Mouse (Mus musculus) CH12.LX (cell line): Measurements from ENCODE around the gene Acadvl. TPM values are rescaled to one million over a fixed set of nuclear protein-coding genes. Genes with fewer than 3 reads are reported as not detected.

Experiments
- DNase-seq: peaks from one replicate; pipeline ENCODE4 v3.0.0-alpha.2; 2013; ENCODE audit errors: extremely low read depth
- H3K27ac ChIP-seq: 2 replicates; pipeline ENCODE4 v1.5.1; 2012; ENCODE audit warnings: low read depth, mild to moderate bottlenecking, control low read depth, moderate library complexity; ENCODE audit not compliant: insufficient read depth
- H3K27me3 ChIP-seq: replicated peaks from 2 replicates; pipeline ENCODE3; 2012; ENCODE audit warnings: inconsistent platforms
- H3K36me3 ChIP-seq, 2 experiments: replicated peaks in 1 of 2; 2 replicates each; pipeline versions ENCODE3 to v1.6.1; 2012; ENCODE audit warnings: inconsistent platforms in 1 of 2, low read length in 1 of 2, mild to moderate bottlenecking in 1 of 2, mixed read lengths in 1 of 2, moderate library complexity in 1 of 2; ENCODE audit not compliant: control insufficient read depth in 1 of 2, insufficient read depth in 1 of 2
- H3K4me1 ChIP-seq, 2 experiments: 2 replicates each; pipeline ENCODE4 v1.6.1; 2012; ENCODE audit warnings: inconsistent platforms in 1 of 2, moderate library complexity in 1 of 2; ENCODE audit not compliant: insufficient read depth in 2 of 2, control insufficient read depth in 1 of 2
- H3K4me2 ChIP-seq: 2 replicates; pipeline ENCODE4 v1.6.1; 2012; ENCODE audit warnings: low read depth, mild to moderate bottlenecking, control low read depth; ENCODE audit not compliant: poor library complexity, insufficient read depth, severe bottlenecking
- H3K4me3 ChIP-seq, 3 experiments: fragments of 150-350 bp in 1 of 3; sonication (generic) in 1 of 3; replicated peaks in 1 of 3; 2 replicates each; pipeline versions ENCODE3 to v1.5.1; 2011 to 2012; ENCODE audit warnings: low read depth in 2 of 3, low read length in 2 of 3, mild to moderate bottlenecking in 2 of 3, moderate library complexity in 2 of 3, control low read depth in 1 of 3, improper control_type of control experiment in 1 of 3, inconsistent platforms in 1 of 3, mixed read lengths in 1 of 3; ENCODE audit not compliant: poor library complexity in 1 of 3
- H3K79me2 ChIP-seq: replicated peaks from 2 replicates; pipeline ENCODE4 v1.6.1; 2012; ENCODE audit warnings: mild to moderate bottlenecking, moderate library complexity; ENCODE audit not compliant: control insufficient read depth, poor library complexity, insufficient read depth, severe bottlenecking; ENCODE audit errors: extremely low read depth
- H3K9ac ChIP-seq: 2 replicates; pipeline ENCODE4 v1.6.1; 2012; ENCODE audit warnings: low read depth, mild to moderate bottlenecking, control low read depth, moderate library complexity; ENCODE audit not compliant: insufficient read depth
- H3K9me3 ChIP-seq: replicated peaks from 2 replicates; pipeline ENCODE3; 2012; ENCODE audit warnings: low read length, inconsistent platforms, mixed read lengths
- BHLHE40 ChIP-seq: IDR thresholded peaks from 2 replicates; pipeline ENCODE4 v1.6.1; 2011; ENCODE audit warnings: mild to moderate bottlenecking, low read depth, low read length, improper control_type of control experiment
- CHD1 ChIP-seq: IDR thresholded peaks from 2 replicates; pipeline ENCODE4 v1.6.1; 2012; ENCODE audit warnings: low read depth, low read length, improper control_type of control experiment, inconsistent platforms
- CHD2 ChIP-seq: IDR thresholded peaks from 2 replicates; pipeline ENCODE4 v1.6.1; 2011; ENCODE audit warnings: low read length, improper control_type of control experiment
- E2F4 ChIP-seq: IDR thresholded peaks from 2 replicates; pipeline ENCODE4 v1.6.1; 2011; ENCODE audit warnings: low read depth, low read length, improper control_type of control experiment; ENCODE audit not compliant: insufficient replicate concordance
- ELF1 ChIP-seq: IDR thresholded peaks from 2 replicates; pipeline ENCODE4 v1.6.1; 2014; ENCODE audit warnings: low read depth, mild to moderate bottlenecking, inconsistent platforms, low read length, improper control_type of control experiment
- GABPA ChIP-seq: IDR thresholded peaks from 2 replicates; pipeline ENCODE4 v1.6.1; 2012; ENCODE audit warnings: low read depth, low read length, improper control_type of control experiment, inconsistent platforms; ENCODE audit not compliant: insufficient replicate concordance
- HCFC1 ChIP-seq: IDR thresholded peaks from 2 replicates; pipeline ENCODE4 v1.6.1; 2012; ENCODE audit warnings: low read depth, mild to moderate bottlenecking, inconsistent platforms, low read length, improper control_type of control experiment
- IRF4 ChIP-seq: IDR thresholded peaks from 2 replicates; pipeline ENCODE4 v1.6.1; 2014; ENCODE audit warnings: low read depth, mild to moderate bottlenecking, inconsistent platforms, low read length, improper control_type of control experiment
- JUND ChIP-seq: conservative IDR thresholded peaks from 2 replicates; pipeline ENCODE4 v1.6.1; 2011; ENCODE audit warnings: low read depth, low read length, improper control_type of control experiment
- KAT2A ChIP-seq: IDR thresholded peaks from 2 replicates; pipeline ENCODE4 v1.6.1; 2012; ENCODE audit warnings: low read length, improper control_type of control experiment, inconsistent platforms; ENCODE audit not compliant: insufficient replicate concordance
- MAX ChIP-seq: IDR thresholded peaks from 2 replicates; pipeline ENCODE4 v1.6.1; 2011; ENCODE audit warnings: low read length, improper control_type of control experiment
- MAZ ChIP-seq: IDR thresholded peaks from 2 replicates; pipeline ENCODE4 v1.6.1; 2012; ENCODE audit warnings: low read depth, mild to moderate bottlenecking, inconsistent platforms, low read length, improper control_type of control experiment, moderate library complexity
- MEF2A ChIP-seq: IDR thresholded peaks from 2 replicates; pipeline ENCODE4 v1.6.1; 2014; ENCODE audit warnings: low read depth, mild to moderate bottlenecking, inconsistent platforms, low read length, improper control_type of control experiment, borderline replicate concordance
- NELFE ChIP-seq: IDR thresholded peaks from 2 replicates; pipeline ENCODE4 v1.6.1; 2011; ENCODE audit warnings: low read depth, low read length, improper control_type of control experiment
- NRF1 ChIP-seq: IDR thresholded peaks from 2 replicates; pipeline ENCODE4 v1.6.1; 2014; ENCODE audit warnings: low read depth, mild to moderate bottlenecking, inconsistent platforms, low read length, improper control_type of control experiment, moderate library complexity
- PAX5 ChIP-seq: IDR thresholded peaks from 2 replicates; pipeline ENCODE4 v1.6.1; 2012; ENCODE audit warnings: low read length, inconsistent platforms, mixed read lengths
- POLR2A ChIP-seq: IDR thresholded peaks from 2 replicates; pipeline ENCODE4 v1.6.1; 2011; ENCODE audit warnings: low read depth, mild to moderate bottlenecking, improper control_type of control experiment, low read length
- POLR2AphosphoS2 ChIP-seq: IDR thresholded peaks from 2 replicates; pipeline ENCODE4 v1.6.1; 2011; ENCODE audit warnings: low read depth, low read length, improper control_type of control experiment
- RCOR1 ChIP-seq: conservative IDR thresholded peaks from 2 replicates; pipeline ENCODE4 v1.6.1; 2012; ENCODE audit warnings: low read depth, mild to moderate bottlenecking, inconsistent platforms, low read length, improper control_type of control experiment
- SIN3A ChIP-seq: IDR thresholded peaks from 2 replicates; pipeline ENCODE4 v1.6.1; 2012; ENCODE audit warnings: low read length, improper control_type of control experiment, inconsistent platforms
- TBP ChIP-seq: conservative IDR thresholded peaks from 2 replicates; pipeline ENCODE4 v1.6.1; 2011; ENCODE audit warnings: low read depth, low read length, improper control_type of control experiment
- TCF12 ChIP-seq: IDR thresholded peaks from 2 replicates; pipeline ENCODE4 v1.6.1; 2014; ENCODE audit warnings: low read depth, mild to moderate bottlenecking, inconsistent platforms, low read length, improper control_type of control experiment
- UBTF ChIP-seq: IDR thresholded peaks from 2 replicates; pipeline ENCODE4 v1.6.1; 2012; ENCODE audit warnings: low read depth, mild to moderate bottlenecking, inconsistent platforms, low read length, improper control_type of control experiment, moderate library complexity
- USF1 ChIP-seq: IDR thresholded peaks from 2 replicates; pipeline ENCODE4 v1.6.1; 2014; ENCODE audit warnings: low read depth, mild to moderate bottlenecking, inconsistent platforms, low read length, improper control_type of control experiment
- USF2 ChIP-seq: conservative IDR thresholded peaks from 2 replicates; pipeline ENCODE4 v1.6.1; 2011; ENCODE audit warnings: low read depth, low read length, improper control_type of control experiment
- ZKSCAN1 ChIP-seq: IDR thresholded peaks from 2 replicates; pipeline ENCODE4 v1.6.1; 2012; ENCODE audit warnings: low read depth, inconsistent platforms, low read length, improper control_type of control experiment, borderline replicate concordance
- ZMIZ1 ChIP-seq: IDR thresholded peaks from 2 replicates; pipeline ENCODE4 v1.6.1; 2012; ENCODE audit warnings: low read depth, mild to moderate bottlenecking, inconsistent platforms, low read length, improper control_type of control experiment
- dilution Hi-C: fragments of 300-500 bp; cut with MboI; formaldehyde crosslinking; loops from 2 replicates; pipeline ENCODE4 v1.14.3; 2020; ENCODE audit warnings: low sequenced_read_pairs; ENCODE audit not compliant: extremely low pct_unique_long_range_greater_than_20kb, extremely low pct_ligation_motif_present
- in situ Hi-C: fragments of 300-500 bp; cut with MboI; formaldehyde crosslinking; loops from 3 replicates; pipeline ENCODE4 v1.14.3; 2019; ENCODE audit warnings: low sequenced_read_pairs, low pct_ligation_motif_present, low pct_unique_long_range_greater_than_20kb, mixed read lengths
- polyA plus RNA-seq: library from polyadenylated mRNA; unstranded; fragments of >175 nt; gene quantifications from 2 replicates; pipeline ENCODE4 v1.2.1, GENCODE M21; 2012; ENCODE audit warnings: low read depth; ENCODE audit not compliant: insufficient read length
- total RNA-seq, 2 experiments: library from RNA; depleted of rRNA; stranded (reverse); fragments of 300-350 nt in 1 of 2; fragments of >200 nt in 1 of 2; gene quantifications; 2 replicates each; pipeline ENCODE4 v1.2.3; 2012 to 2014

Acadvl gene
- total and polyA plus RNA-seq, 3 experiments, result 76.9 to 148 (median 81.8) TPM

GRCm38 (mm10) chr11:69979827-69980195, 35.4 kb downstream of the Acadvl start:
- in situ Hi-C loops (no loop called here), dilution Hi-C loops (no loop called here)
- peaks cover 45% of the 10 kb centered on the region for H3K79me2 ChIP-seq
- H3K9ac ChIP-seq, result peak overlapping the region; percentile 89
- H3K4me2 ChIP-seq, result peak overlapping the region; percentile 88
- H3K4me3 ChIP-seq, result peak overlapping the region; percentile 76 to 98 (median 82)
- peaks cover 2% of the 10 kb centered on the region for H3K9me3 ChIP-seq
- no peaks in the 10 kb centered on the region for H3K27me3 ChIP-seq
- no peak for DNase-seq
- TF ChIP-seq SIN3A (no peak), CHD2 (no peak), POLR2A (no peak), RCOR1 (no peak), PAX5 (no peak), POLR2AphosphoS2 (no peak), NELFE (no peak; the same call in 1 of the 2 replicates), USF1 (no peak), USF2 (no peak), BHLHE40 (no peak), MAX (no peak), UBTF (no peak), JUND (no peak), HCFC1 (no peak), TBP (no peak), MEF2A (no peak), GABPA (no peak), MAZ (no peak), E2F4 (no peak), ZKSCAN1 (no peak)
- H3K36me3 ChIP-seq, result peaks cover 29 to 59% of the 10 kb centered on the region in 2 experiments
- H3K27ac ChIP-seq, result peak overlapping the region; percentile 71; the same call in 1 of the 2 replicates
- peaks cover 5 to 33% of the 10 kb centered on the region in 2 experiments for H3K4me1 ChIP-seq

- H3K27ac ChIP-seq, result no peak overlapping the region
- H3K4me3 ChIP-seq, result no peak overlapping the region
- H3K9me3 ChIP-seq, result peaks cover 2% of the 10 kb centered on the region
- H3K4me2 ChIP-seq, result no peak overlapping the region
- H3K9ac ChIP-seq, result no peak overlapping the region
- no peaks in the 10 kb centered on the region for H3K27me3 ChIP-seq
- H3K4me1 ChIP-seq, result peaks cover 2 to 33% of the 10 kb centered on the region in 2 experiments; a peak in 2 of 4 replicates
- dilution Hi-C loops (no loop called here), in situ Hi-C loops (no loop called here)
- TF ChIP-seq ZKSCAN1, result no peak
- no peak for TF ChIP-seq IRF4
- TF ChIP-seq BHLHE40, result no peak
- no peak for TF ChIP-seq PAX5
- TF ChIP-seq E2F4, result no peak
- no peak for TF ChIP-seq KAT2A
- no peak for TF ChIP-seq UBTF
- no peak for TF ChIP-seq CHD1
- TF ChIP-seq HCFC1, result no peak
- TF ChIP-seq TCF12, result no peak
- TF ChIP-seq NRF1, result no peak
- TF ChIP-seq ELF1, result no peak
- no peak for TF ChIP-seq ZMIZ1
- peaks cover 20% of the 10 kb centered on the region for H3K79me2 ChIP-seq
- peaks cover 47 to 74% of the 10 kb centered on the region in 2 experiments for H3K36me3 ChIP-seq
- no peak for DNase-seq
Observed at GRCm38 (mm10) chr11:69976271-69976670, 38.9 kb downstream of the Acadvl start.
